Mouse (Mus musculus) testis, postnatal 10 days (tissue): ENCODE measurements around the gene Nfia.
A peak's percentile ranks its signal among the peaks of the same experiment; 100 is the strongest.

Experiments
- DNase-seq: peaks from one replicate; pipeline ENCODE4 v3.0.0; 2021; ENCODE audit warnings: low spot score

The Nfia gene

DNA sequence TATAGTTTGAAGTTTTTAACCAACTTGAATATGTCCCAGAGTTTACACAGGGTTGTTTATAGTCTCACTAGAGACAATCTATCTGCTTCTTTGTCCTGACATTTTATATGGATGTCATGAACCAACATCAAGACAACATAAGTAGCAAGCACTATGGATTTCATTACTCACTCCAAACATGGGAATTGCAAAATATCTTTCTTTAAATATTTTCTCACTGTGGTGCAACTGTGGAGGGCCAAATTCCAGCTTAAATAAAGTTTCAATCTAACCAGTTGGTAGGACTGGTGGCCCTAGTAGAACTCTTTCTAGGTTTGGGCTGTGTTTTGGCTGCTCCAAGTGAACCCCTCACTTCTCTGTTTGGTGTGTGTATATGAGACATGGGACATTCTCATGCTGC lies 43.5 kb downstream of the Nfia start:
- DNase-seq, result no peak

DNA sequence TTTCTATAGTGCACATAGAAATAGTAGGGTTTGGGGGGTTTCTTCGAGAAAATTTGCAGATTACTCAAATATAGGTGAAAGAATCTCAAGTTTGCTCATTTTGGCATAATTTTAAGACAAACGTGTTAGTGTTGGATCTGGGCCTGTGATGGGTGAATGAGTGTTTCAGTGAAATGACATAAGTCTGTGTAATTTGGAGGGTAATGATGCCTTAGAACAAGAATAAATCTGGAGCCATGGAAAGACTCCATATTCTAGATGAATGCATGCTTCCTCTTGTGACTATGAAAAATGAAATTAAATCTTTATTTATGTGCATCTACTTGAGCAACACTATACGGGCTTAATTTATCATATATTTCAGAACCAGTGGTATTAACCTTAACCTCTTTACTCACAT lies 44.2 kb downstream of the Nfia start:
- no peak for DNase-seq

DNA sequence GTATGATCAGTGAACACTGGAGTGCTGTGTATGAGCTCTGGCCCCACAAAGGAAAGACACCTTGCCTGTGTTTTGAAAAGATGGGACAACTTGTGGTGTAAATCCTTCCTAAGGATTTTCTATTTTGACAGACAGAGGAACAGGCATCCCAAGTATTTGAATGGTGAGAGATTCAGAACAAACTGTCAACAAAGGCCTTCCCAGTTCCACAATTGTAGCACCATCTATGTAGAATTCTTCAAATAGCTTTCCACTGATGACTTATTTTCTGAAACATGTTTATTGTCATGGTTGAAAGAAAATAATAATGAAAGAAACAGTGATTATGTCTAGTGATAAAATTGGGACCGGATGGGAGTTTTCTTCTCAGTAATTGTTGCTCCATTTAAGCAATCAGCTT lies 45.2 kb downstream of the Nfia start:
- DNase-seq, result no peak

DNA sequence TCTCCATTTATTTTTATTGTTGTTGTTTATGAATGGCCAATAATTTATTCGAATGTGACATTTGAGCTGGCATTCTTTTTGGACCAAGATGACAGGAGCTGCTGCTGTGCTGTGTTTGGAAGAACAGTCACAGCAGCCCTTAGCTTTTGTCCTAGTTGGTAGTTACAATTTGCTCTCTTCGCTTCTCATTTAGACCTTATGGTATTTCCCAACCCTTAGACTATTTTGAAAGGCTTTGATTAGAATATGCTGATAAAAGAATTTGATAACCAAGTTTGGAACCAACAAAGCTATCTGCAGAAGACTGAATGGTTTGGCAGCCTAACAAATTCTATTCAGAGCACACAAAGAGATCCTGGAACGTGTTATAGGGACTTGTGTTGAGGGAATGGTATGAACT lies 46.0 kb downstream of the Nfia start:
- DNase-seq, result no peak

DNA sequence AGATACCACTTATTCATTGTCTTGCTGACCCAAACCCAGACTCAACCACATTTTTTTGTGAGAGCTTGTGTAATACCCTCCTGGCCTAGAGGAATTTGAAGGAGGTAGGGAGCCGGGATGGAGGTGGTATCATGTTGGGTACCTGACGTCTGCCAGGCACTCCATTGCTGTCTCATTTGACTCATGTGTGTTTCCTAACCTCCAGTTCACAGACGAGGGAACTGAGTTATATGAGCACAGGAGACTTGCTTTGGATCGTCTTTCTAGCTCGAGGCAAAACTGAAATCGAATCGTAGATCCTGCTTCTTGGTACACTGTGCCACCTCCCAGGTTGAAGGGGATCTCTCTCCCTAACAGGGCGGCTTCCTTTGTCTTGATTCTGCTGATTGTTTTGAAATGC lies 46.6 kb downstream of the Nfia start:
- no peak for DNase-seq

DNA sequence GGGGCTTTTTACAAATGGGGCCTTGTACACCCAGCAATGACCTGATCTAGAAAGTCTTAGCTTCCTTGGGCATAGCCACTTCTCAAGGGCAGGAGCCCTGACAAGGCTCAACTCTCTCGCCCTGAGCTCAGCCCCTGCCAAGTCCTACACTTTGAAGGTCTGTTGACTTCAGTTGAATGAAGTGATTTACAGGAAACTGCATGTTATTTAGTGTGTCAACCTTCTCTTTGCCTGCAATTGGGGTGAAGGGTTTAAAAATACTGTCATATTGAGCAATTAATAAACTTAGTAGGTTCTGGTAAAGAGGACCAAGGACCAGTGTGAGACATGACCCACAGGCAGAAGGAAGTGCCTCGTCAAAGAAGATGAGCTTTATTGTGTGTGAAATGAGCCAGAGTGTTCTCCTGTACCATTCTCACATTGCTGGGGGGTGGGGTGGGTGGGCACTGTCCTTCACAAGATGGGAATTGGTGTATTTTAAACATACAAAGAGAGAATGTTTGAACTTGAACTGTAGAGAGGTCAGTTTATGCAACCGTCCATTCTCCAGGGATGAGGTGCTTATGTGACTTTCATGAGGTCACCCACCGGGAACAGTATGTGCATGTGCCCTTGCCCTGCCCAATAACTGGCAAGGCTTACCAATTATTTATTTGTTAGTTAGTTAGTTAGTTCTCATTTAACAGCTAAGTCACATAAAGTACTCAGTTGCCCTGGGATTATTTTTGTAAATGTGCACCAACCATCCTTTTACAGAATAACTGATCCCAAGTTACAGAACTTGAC lies 48.1 kb downstream of the Nfia start:
- no peak for DNase-seq

DNA sequence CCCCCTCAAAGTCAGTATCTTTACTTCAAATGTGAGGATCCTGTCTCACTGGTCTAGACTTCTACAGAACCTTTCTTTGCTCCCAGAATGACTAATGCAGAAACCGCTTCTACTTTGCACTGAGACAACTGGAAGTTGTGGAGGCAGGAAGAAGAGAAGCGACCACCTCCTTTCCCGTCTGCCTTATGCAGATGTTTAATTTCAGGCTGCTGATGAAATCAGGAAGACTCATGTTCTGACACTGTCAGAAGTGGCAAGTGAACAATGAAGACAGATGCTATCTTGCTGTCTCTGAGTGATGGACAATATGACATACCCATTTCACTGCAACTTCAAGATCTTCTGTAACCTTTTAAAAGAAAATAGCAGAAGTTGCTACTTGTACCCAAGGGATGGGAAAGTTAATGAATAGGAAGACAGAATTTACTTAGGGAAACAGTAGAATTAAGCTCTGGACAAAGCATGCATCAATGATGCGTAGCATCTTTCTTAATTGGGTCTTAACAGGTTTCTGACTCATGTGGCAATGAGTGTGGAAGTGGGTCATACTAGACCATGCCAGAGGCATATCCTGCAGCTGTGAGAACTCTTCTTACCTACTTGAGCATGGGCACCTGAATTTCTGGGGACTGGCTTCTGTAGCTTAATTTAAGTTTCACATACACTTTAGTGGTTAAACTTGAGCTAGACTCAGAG lies 49.2 kb downstream of the Nfia start:
- DNase-seq, result no peak

DNA sequence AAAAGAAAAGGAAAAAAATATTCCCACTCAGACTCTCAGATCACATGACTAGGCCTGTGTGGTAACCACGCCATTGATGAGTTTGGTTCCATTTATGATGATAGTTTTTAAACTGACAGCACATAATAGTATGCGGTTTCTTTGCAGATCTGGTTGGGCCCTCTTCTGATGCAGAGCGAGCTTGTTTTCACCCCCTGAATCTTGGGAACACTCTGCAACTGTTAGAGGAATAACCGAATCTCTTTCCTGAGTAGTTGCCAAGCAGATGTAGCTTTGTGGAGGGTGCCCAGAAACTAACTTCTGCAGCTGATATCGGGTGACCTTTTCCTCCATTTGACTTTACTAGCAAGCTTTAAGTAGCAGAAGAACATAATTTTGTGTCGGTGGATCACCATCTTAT lies 51.0 kb downstream of the Nfia start:
- no peak for DNase-seq

DNA sequence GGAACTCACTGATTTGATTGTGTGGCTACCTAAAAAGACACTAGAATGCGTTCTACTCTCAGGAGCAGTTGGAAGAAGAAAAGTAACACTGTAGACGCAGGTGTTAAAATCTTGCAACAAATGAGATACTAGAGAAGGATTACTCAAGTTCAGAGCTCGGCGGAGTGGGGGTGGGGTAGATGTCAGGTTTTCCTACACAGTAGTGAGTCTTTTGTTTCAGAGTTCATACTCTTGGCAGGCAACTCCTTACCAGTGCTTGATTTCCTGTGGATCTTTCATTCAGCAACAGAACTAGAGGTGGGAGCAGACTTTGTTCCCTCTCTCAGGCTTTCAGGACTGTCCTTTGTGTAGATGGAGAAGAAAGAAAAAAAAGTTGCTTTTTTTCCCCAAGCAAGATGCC lies 51.9 kb downstream of the Nfia start:
- peak; percentile 80 for DNase-seq

DNA sequence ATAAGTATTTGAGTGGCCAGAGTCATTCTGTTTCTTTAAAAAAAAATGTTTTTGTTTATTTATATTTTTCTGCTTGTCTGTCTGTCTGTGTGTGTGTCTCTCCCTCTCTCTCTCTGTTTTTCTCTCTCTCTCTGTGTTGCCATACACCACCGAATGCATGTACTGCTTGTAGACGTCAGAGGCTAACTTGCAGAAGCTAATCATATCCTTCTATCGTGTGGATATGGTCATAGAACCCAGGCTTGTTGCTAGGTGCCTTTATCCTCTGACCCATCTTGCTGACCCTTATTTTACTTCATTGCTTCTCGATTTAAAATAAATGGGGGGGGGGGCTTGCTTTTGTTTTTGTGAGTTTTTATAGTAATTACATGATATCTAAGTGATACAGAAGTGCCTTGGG lies 52.9 kb downstream of the Nfia start:
- no peak for DNase-seq

DNA sequence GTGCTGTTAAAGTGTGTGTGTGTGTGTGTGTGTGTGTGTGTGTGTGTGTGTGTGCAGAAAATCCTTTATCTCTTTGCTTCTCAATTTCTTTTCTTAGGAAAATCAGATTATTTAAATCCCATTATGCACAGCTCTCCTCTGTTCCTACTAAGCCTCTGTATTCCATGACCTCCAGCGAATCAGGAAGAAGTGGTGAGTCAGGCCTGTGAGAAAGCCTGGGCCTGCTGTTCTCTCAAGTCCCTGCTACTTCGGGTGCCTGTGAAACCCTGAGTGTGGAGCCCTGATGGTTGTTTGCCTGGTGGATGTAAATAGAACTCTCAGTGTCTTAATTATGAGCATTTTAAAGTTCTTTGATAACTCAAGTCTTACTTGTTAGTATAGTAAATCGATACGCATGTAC lies 53.3 kb downstream of the Nfia start:
- DNase-seq, result no peak

DNA sequence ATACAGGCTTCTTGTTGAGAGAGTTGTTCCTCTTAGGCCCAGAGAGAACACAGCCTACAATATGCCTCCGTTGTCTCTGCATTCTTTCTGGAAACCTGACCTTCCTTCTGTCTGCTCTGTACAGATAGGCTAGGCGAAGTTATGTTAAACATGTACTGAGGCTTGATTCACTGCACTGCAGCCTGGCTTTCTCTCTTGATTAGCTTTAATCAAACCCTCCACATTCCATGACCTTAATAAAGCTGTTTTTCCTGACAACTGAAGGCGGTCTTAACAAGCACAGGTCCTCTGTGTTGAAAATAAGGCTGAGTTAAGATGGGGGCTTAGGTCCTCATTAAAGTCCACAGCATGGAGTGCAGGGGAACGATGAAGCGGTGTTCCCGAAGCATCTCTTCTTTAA lies 54.6 kb downstream of the Nfia start:
- DNase-seq, result no peak

DNA sequence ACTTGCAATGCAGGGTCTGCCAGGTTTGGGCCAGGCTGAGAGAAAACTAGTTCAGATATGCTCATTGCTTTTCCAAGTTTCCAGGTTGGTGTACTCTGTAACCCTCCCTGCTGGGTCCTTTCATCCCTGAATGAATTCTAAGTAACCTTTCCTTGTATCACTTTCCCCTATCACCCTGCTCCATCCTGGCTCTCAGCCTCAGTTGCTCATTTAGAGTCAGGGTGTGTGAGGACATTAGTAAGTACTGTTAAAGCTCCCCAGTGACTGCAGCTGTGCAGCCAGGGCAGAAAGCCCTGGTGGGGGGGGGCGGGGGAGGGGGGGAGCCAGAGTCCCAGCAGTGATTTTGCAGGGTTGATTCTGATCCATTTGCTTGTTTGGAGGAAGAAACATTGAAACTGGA lies 56.0 kb downstream of the Nfia start:
- DNase-seq, result no peak

DNA sequence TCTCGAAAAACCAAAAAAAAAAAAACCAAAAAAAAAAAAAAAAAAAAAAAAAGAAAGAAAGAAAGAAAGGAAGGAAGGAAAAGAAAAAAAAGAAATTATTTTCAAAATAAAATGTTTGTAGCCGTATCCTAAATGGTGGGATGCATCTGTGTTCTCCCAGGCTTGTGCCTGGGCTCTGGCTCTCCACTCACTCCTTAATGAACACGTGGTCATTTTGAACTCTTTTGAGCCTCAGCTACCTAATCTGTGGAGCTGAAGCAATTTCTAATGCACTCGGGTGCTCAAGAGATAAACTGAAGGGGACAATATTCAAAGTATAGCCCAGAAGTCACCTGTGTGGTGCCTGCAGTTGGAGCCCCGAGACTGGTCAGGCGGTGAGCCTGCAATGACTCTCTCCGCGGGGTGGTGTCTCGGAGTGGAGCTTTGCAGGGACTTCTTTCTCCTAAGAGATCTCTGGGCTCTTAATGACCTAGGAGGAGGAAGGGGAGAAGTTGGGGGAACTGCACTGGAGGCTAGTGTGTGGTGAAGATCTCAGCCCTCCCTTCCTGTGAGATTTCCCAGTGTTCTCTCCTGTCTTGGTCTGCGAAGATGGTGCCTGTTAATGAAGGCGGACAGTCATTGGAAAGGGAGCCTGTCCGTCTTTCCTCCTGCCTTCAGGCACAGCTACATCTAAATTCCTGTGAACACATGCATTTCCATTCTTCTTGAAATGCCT lies 57.0 kb downstream of the Nfia start:
- DNase-seq, result no peak

DNA sequence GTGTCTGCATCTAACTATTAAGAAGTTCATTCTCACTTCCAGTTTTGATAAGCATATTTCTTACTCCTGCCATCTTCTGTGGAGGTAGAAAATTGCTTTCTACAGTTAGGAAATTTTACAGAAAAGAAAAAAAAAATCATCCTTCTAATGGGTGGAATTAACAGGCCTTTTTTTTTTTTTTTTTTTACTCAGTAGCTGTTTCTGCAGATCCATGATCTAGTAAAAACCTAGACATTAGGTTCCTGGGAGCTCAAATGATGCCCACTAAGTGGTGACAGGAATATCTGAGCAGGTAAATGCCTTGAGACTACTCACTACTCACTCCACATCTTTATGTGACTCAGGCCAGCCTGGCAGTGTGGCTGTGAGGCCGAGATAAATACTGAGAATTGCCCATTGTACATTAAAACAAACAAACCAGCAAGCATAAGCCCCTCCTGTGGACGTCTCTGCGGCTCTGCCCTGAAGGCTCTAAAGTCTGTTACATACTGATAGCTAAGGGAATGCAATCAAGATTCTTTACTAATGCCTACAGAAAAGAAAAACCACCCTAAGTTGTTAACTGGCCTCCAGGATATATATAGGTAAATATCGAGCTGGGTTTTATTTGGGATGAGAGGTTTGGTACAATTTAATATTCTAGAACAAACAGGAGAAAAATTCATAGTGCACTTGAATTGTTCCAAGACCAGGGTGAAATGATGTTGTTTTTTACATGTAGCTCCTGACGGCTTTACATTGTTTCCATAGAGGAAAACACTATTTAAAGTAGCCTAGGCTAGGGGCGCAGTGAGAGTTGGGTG lies 57.7 kb downstream of the Nfia start:
- no peak for DNase-seq

DNA sequence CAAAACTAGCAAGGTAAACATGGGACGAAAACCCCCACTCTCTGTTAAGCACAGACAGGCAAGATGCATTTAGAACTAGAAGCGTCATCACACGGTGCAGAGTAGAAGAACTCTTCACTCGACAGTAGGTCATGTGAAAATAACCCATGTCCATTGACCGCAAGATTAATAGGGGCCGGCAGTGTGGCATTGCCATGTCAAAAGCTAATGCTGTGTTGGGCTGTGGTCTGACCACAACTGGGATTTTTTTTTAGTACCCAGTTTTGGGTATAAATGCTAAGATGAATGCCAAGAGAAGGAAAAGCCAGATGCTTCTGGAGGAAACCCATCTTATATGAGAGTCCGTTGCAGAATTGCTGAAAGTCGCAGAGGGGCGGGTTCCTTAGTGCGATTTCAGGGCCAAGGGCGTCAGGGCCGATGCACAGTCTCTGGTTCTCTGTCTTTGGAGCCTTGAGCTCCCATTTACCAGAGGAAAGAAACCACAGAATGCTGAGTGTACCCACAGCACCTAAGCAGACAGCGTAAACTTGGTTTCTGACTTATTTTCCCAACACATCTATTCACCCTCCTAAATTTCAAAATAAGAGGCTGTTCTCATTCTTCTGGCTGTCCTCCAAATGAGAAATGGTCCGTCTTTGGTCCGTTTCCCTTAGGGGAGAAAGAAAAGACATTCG lies 58.5 kb downstream of the Nfia start:
- DNase-seq, result no peak

DNA sequence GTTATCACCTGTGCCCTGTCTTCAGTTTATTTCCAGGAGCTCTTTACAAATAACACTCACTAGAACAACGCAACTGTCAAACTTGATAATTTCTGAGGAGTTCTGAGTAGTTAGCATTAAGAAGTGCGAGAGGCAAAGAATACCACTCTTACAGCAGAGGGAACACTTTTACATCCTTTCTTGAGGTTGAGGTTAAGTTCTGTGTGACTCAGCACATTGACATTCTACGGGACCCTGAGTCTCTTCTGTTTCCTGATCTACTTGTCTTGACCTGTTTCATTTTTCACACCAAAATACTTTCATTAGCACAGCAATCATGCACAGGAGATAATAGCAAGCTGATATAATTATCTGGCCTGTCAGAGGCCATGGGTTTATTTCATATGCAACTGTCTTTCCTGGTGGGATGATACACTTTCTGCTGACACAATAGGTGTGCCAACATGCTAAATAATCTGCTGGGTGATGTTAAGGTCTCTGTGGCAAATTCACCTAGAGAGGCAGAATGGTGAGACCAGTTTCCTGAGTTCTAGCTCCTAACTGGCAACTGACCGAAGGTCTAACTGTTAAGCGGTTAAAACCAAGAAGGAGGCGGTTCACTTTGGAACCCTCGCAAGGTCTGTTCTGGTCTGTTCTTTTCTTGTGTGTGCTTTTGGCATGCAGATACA lies 59.2 kb downstream of the Nfia start:
- DNase-seq, result no peak

DNA sequence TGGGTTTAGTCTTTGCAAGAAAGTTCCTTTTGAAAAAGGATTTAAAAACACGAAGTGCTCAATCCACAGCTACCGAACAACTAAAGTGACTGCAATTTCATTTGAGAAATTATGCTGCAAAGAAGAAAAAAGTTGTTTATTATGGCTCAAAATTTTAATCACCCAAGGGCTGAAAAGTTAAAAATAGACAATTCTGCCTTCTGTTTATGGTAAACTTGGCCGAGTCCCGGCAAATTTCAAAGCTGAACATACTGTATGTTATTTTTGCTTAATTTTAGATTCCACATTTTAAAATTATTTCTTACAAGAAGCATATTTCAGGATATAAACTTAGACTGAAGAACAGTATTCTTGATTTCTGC lies 59.7 kb downstream of the Nfia start:
- DNase-seq, result no peak

DNA sequence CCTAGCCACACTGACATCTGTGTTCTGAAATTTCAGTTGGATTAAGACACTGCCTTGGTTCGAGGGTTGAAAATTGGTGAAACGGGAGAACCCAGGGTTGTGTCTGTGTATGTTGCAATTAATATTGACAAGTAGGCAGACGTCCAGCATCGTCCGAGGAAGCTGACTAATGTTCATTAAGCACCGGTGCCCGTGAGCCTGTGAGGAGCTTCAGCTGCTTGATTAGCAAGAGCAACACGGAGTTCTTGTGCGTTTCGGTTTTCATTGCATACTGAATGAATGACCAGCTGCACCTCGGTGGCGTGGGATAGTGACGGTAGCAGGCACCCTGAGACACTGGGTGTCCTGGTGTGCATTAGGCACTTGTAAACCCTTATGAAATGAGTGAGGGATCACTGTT lies 64.3 kb downstream of the Nfia start:
- no peak for DNase-seq

DNA sequence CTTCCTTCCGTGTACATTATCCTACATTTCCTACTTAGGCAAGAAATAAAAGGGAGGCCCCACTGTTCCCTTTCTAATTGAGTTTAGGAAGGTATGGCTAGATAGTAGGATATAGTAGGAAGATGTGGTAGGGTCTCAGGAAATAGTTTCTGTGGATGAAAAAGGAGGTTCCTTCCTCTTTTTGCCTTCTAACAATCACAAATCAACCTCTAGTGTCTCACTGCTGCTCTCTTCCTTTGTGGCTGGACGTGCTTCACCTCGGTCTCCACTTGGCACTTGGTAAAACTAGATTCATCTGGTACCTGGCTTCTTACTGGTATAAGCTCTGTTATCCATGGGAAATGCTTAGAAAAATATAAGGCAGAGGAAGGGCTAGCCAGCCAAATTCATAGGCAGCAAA lies 65.2 kb downstream of the Nfia start:
- DNase-seq, result no peak

DNA sequence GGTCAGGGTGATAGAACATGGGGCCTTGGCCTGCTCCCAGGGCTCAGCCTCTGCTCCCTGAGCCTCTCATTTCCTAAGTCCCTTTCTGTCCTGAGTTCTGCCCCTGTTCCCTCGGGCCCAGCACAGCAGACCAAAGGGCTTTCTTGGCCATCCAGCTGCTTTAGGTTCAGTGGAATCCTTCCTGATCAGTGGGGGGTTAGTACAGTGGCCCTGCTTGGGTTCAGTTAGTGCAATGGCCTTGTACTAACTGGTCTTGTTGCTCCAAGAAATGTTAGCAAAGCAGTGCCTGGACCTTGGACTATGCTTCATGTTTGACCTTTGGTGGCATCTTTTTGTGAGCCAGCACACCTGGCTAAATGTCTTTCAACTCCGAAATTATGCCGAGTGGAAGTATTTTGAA lies 66.1 kb downstream of the Nfia start:
- no peak for DNase-seq
